Mouse (Mus musculus): ENCODE results near the gene 4921504E06Rik. TPM values are rescaled to one million over a fixed set of nuclear protein-coding genes. Genes with fewer than 3 reads are reported as not detected.

Gene 4921504E06Rik
- polyA plus RNA-seq, 1 experiment from 2014 or later, result not detected

DNA sequence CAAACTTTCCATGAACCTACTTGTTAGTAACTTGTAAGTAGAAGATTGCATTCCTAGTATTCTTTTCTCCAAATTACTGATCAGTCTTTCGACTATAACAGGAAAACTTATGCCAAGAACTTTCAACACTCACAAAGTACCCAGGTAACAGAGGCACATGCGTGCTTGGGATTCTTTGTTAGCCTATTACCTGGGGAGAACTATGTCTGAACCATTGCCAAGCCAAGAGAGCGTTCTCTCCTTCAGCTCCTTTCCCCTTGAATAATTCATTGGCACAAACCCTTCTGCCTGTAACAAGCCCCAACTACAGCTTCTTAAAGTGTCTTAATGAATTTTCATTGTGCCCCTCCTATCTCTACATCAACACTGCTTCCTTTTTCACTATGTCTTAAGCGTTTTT lies 6.4 kb upstream of the 4921504E06Rik start:
- TF ChIP-seq CTCF (IDR thresholded peaks at IDR 0.05), result no peak
- CTCF ChIA-PET, result no interaction called here
- DNase-seq (ENCODE audit: low read depth, low spot score) (no peak), ATAC-seq (no peak)
- peaks cover 3% of the 10 kb centered on the region for H3K27me3 ChIP-seq
- in situ Hi-C loops (cut with MboI; ENCODE audit: low pct_unique_long_range_greater_than_20kb), result no loop called here
- POLR2A ChIA-PET, result no interaction called here

DNA sequence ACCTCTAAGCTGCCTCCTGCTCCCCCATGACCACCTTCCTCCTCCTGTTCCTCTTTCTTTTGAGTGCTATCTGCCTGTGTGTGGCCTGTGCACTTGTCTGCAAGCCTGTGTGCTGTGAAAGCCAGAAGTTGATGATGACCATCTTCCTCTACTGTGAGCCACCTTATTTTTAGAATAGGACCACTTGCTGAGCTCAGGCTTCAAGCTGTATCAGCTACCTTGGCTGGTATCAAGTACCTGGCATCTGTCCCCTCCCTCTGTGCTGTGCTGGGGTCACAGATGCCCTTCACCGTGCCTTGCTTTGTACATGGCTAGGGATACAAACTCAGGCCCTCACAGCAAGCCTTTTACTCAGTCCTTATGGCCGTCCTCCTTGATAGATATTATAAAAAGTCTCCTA lies 2.3 kb downstream of the 4921504E06Rik start:
- in situ Hi-C loops (cut with MboI; ENCODE audit: low pct_unique_long_range_greater_than_20kb), result no loop called here
- POLR2A ChIA-PET, result no interaction called here
- H3K27me3 ChIP-seq, result no peaks in the 10 kb centered on the region
- CTCF ChIA-PET, result interaction anchor here (1.9 kb wide), 1 partner anchor 12 kb away, joined by 7 read pairs; no protein-coding TSS in a partner anchor
- ATAC-seq (no peak), DNase-seq (ENCODE audit: low read depth, low spot score) (no peak)
- TF ChIP-seq CTCF (IDR thresholded peaks at IDR 0.05), result no peak

DNA sequence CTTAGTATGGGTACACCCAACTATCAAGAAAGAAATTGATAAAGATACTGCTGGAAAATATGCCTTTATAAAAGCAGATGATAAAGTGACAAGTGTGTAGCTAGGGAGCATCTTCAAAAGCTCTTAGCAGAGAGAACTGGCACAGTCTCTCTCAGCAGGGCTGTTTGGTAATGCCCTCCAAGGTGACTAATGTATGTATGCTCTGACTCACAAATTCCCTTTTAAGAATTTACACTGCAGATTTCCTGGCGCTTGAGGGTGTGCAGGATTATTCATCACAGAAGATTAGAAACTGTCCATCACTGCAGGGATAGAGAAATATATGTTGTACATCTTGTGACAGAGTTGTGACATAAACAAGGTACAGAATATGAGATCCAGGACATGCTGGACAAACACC lies 12.8 kb downstream of the 4921504E06Rik start:
- peaks cover 3% of the 10 kb centered on the region for H3K27me3 ChIP-seq
- no peak for TF ChIP-seq CTCF (IDR thresholded peaks at IDR 0.05)
- CTCF ChIA-PET, result no interaction called here
- in situ Hi-C loops (cut with MboI; ENCODE audit: low pct_unique_long_range_greater_than_20kb), result loop anchor here (25.0 kb wide), 2 partner anchors 721 to 1146 kb away; no protein-coding TSS in a partner anchor
- POLR2A ChIA-PET, result interaction anchor here (0.5 kb wide), 1 partner anchor 1510 kb away, joined by 4 read pairs; no protein-coding TSS in a partner anchor
- ATAC-seq (no peak), DNase-seq (ENCODE audit: low read depth, low spot score) (no peak)

DNA sequence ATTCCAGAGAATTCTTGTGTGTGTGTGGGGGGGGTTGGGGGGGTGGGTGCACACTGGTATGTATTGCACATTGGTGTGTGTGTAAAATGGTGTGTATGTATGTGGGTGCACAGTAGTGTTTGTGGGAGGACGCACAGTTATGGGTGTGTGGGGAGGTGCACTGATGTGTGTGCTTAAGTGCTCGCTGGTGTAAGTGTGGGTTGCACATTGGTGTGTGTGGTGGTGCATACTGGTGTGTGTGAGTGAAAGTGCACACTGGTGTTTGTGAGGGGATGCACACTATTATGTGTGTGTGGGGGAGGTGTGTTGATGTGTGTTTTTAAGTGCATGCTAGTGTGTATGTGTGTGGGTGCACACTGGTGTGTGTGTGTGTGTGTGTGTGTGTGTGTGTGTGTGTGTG lies 24.3 kb downstream of the 4921504E06Rik start:
- POLR2A ChIA-PET, result no interaction called here
- no peak for TF ChIP-seq CTCF (IDR thresholded peaks at IDR 0.05)
- H3K27me3 ChIP-seq, result peaks cover 9% of the 10 kb centered on the region
- ATAC-seq (no peak), DNase-seq (ENCODE audit: low read depth, low spot score) (no peak)
- in situ Hi-C loops (cut with MboI; ENCODE audit: low pct_unique_long_range_greater_than_20kb), result loop anchor here (5.0 to 25.0 kb wide), 3 partner anchors 388 to 1158 kb away; no protein-coding TSS in a partner anchor
- CTCF ChIA-PET, result interaction anchor here (0.7 to 2.2 kb wide), 13 partner anchors 16 to 390 kb away, joined by 3 to 11 read pairs (median 4); no protein-coding TSS in a partner anchor

DNA sequence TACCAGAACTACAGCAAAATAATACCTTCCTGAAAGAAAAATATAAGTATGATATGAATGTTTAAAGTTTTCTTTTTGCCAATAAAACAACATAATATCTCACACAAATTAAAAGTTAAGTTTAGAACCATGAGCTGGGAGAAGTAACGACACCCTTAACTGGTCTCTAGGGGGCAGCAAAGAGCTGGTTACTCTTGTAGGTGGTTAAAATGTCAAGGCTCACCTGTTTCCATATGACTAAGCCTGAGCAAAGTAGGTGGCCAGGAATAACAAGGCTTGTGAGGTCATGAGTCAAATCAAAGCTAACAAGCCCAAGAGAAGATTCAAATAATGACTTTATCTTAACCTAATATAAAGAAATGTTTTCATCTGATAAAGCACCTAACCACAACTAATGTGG lies 24.9 kb downstream of the 4921504E06Rik start:
- DNase-seq (ENCODE audit: low read depth, low spot score), result no peak
- ATAC-seq, result peak; percentile 44
- TF ChIP-seq CTCF (IDR thresholded peaks at IDR 0.05), result peak; percentile 72
- CTCF ChIA-PET, result interaction anchor here (0.7 to 2.2 kb wide), 14 partner anchors 17 to 391 kb away, joined by 3 to 11 read pairs (median 4); no protein-coding TSS in a partner anchor
- POLR2A ChIA-PET, result no interaction called here
- peaks cover 9% of the 10 kb centered on the region for H3K27me3 ChIP-seq
- in situ Hi-C loops (cut with MboI; ENCODE audit: low pct_unique_long_range_greater_than_20kb), result loop anchor here (5.0 to 25.0 kb wide), 3 partner anchors 389 to 1159 kb away; no protein-coding TSS in a partner anchor

DNA sequence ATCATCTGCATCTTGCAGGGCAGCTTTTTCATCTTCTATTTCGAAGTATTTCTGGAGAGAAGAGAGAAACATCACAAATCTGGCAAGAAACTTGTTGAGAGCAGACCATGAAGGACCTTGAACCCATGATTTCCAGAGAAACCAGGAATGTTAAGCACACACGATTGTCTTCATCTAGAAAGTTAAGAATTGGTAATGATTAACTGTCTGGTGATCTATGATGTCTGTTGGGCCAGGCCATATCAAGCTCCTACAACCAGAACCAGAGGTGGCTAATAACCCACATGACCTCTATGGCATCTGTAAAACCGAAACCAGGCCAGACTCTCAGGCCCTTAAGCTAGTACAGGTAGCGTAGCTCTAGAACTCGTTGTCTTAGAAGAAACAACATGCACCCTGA lies 29.6 kb downstream of the 4921504E06Rik start:
- TF ChIP-seq CTCF (IDR thresholded peaks at IDR 0.05), result no peak
- no peak for ATAC-seq
- ChIA-PET POLR2A (no interaction called here), CTCF (no interaction called here)
- H3K27me3 ChIP-seq, result peaks cover 17% of the 10 kb centered on the region
- in situ Hi-C loops (cut with MboI; ENCODE audit: low pct_unique_long_range_greater_than_20kb), result no loop called here
- no peak for DNase-seq (ENCODE audit: low read depth, low spot score)

DNA sequence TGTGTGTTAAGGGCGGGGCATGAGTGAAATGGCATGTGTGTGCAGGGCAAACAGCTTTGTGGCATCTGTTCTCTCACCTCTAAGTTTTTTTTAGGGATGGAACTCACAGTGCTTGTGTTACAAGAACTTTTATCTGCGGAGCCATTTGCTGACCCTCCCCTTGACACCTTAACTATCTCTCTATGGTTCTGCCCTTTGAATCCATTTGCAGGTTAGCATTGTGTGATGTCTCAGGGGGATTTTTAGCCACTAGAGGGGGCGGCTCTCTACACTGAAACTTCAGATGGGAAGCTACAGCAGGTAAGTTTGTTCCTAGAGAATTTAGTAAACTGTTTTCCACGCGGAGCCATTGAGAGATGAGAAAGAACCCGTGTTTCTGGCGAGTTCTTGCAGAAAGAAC lies 32.1 kb downstream of the 4921504E06Rik start:
- DNase-seq (ENCODE audit: low read depth, low spot score) (no peak), ATAC-seq (no peak)
- peaks cover 33% of the 10 kb centered on the region for H3K27me3 ChIP-seq
- CTCF ChIA-PET, result interaction anchor here (1.0 to 5.1 kb wide), 5 partner anchors 16 to 211 kb away, joined by 3 to 38 read pairs (median 6); no protein-coding TSS in a partner anchor
- in situ Hi-C loops (cut with MboI; ENCODE audit: low pct_unique_long_range_greater_than_20kb), result no loop called here
- TF ChIP-seq CTCF (IDR thresholded peaks at IDR 0.05), result peak; percentile 59
- POLR2A ChIA-PET, result no interaction called here

DNA sequence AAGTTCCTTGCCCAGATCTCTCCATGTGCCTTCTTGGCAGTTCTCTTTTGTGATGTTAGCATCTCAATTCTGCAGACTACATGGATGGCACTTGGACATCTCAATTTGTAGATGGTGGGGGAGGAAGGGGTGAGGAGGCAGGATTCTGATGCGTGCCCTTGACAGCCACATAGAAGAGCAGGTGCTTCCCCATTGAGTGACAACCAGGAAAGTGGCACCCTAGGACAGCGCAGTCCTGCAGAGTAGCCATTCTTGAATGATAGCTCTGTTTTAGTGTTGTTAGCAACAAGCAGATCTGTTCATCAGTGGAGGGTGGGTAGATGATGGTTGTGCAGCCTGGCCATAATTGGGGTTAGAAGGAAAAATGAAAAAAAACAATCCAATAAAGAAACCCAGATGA lies 33.1 kb downstream of the 4921504E06Rik start:
- in situ Hi-C loops (cut with MboI; ENCODE audit: low pct_unique_long_range_greater_than_20kb), result no loop called here
- H3K27me3 ChIP-seq, result peaks cover 36% of the 10 kb centered on the region
- DNase-seq (ENCODE audit: low read depth, low spot score), result no peak
- no peak for ATAC-seq
- CTCF ChIA-PET, result interaction anchor here (0.9 to 5.1 kb wide), 6 partner anchors 17 to 209 kb away, joined by 3 to 38 read pairs (median 3); partner anchors contain the start of gene Otud1
- POLR2A ChIA-PET, result no interaction called here
- TF ChIP-seq CTCF (IDR thresholded peaks at IDR 0.05), result no peak

DNA sequence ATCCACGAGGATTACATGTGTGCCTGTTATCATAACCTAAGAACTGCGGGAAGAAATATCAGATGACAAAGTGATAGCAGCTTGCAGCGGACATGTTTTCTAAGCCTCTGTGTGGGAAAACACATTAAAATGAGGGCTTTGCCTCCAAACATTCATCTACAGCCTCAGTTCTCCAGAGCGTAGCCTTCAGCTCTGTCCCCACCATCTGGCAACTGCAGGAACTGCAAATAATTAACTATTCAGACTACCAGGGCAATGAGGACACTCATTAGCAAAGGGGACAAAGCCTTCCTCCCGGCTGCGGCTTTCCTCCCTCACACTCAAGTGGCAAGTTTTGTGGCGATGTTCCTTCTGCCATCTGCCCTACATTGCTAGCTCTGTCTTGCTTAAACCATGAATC lies 33.9 kb downstream of the 4921504E06Rik start:
- CTCF ChIA-PET, result interaction anchor here (0.9 to 5.1 kb wide), 5 partner anchors 10 to 210 kb away, joined by 3 to 38 read pairs (median 3); partner anchors contain the start of gene Otud1
- peak; percentile 87 for TF ChIP-seq CTCF (IDR thresholded peaks at IDR 0.05)
- POLR2A ChIA-PET, result no interaction called here
- in situ Hi-C loops (cut with MboI; ENCODE audit: low pct_unique_long_range_greater_than_20kb), result loop anchor here (5.0 kb wide), 1 partner anchor 107 kb away; no protein-coding TSS in a partner anchor
- ATAC-seq (peak; percentile 71), DNase-seq (ENCODE audit: low read depth, low spot score) (no peak)
- H3K27me3 ChIP-seq, result peaks cover 40% of the 10 kb centered on the region

DNA sequence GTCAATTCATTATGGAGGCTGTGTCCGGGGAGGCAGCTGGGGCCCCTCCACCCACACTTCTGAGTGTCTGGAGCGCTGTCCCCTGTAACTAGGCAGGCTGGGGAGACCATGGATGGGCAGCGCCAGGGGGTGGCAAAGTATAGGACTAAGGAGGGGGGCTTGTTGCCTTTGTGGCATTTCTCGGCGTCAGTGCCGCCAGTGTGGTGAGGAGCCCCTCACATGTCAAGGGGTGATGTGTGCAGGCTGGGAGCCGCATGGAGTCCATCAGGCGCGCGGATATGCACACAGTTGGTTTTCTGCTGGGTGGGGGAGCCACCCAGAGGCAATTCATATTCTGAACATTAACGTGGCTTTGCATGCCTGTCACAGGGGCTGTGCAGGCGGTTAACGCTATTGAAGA lies 35.8 kb downstream of the 4921504E06Rik start:
- ChIA-PET POLR2A (interaction anchor here (0.7 kb wide), 1 partner anchor 103 kb away, joined by 3 read pairs; no protein-coding TSS in a partner anchor), CTCF (interaction anchor here (5.1 kb wide), 1 partner anchor 104 kb away, joined by 38 read pairs; no protein-coding TSS in a partner anchor)
- no peak for ATAC-seq
- TF ChIP-seq CTCF (IDR thresholded peaks at IDR 0.05), result no peak
- DNase-seq (ENCODE audit: low read depth, low spot score), result no peak
- in situ Hi-C loops (cut with MboI; ENCODE audit: low pct_unique_long_range_greater_than_20kb), result loop anchor here (5.0 kb wide), 1 partner anchor 106 kb away; no protein-coding TSS in a partner anchor
- peaks cover 51% of the 10 kb centered on the region for H3K27me3 ChIP-seq

DNA sequence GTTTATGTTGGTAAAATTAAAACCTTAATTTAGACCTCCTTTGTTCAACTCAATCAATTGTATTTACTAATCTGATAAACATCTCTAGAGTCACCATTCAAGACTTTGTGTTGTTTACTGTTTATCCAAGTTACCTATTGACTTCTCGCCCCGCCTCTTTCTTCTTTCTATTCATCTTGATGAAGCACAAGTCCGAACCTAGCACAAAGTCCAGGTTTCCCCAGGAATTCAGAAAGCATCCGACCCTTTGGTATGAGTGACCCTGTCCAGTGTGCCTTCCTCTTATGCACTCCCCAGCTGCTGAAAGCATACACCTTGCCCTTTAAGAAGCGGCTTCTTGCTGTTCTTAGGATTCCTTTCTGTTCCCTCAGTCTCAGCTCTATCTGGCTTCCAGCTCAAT lies 41.3 kb downstream of the 4921504E06Rik start:
- CTCF ChIA-PET, result interaction anchor here (2.1 kb wide), 1 partner anchor 97 kb away, joined by 10 read pairs; no protein-coding TSS in a partner anchor
- in situ Hi-C loops (cut with MboI; ENCODE audit: low pct_unique_long_range_greater_than_20kb), result no loop called here
- DNase-seq (ENCODE audit: low read depth, low spot score) (no peak), ATAC-seq (no peak)
- no peak for TF ChIP-seq CTCF (IDR thresholded peaks at IDR 0.05)
- peaks cover 61% of the 10 kb centered on the region for H3K27me3 ChIP-seq
- POLR2A ChIA-PET, result no interaction called here
